Mouse (Mus musculus): ENCODE results near the gene Ints14. TPM values are rescaled to one million over a fixed set of nuclear protein-coding genes. Genes with fewer than 3 reads are reported as not detected.
A peak's percentile ranks its signal among the peaks of the same experiment; 100 is the strongest.

Ints14 gene
- polyA plus RNA-seq (2016; fragmentation: Nextera tagmentation; extraction: Ambion mirVana) = 55.1 and 61.6 TPM in 2 replicates

GRCm38 (mm10) chr9:64960117-64960977, at the start of gene Ints14:
TSS of gene Ints14 (plus strand) at chr9:64960905.
- 5% methylated on average over 29 of the region's 29 CpGs for WGBS
- H3K9me3 ChIP-seq = no peaks in the 10 kb centered on the region
- peaks cover 16% of the 10 kb centered on the region for H3K36me3 ChIP-seq
- H3K27me3 ChIP-seq (replicated peaks) = no peaks in the 10 kb centered on the region
- H3K4me2 ChIP-seq (replicated peaks) = peak within 1 kb of the TSS; percentile 67
- peak within 1 kb of the TSS; percentile 80 for H3K9ac ChIP-seq
- H3K27ac ChIP-seq = peak within 1 kb of the TSS; percentile 51
- peak; percentile 96 for ATAC-seq (ENCODE audit: low FRiP score, low read depth)
- peak within 1 kb of the TSS; percentile 67 for H3K4me3 ChIP-seq
- peaks cover 7% of the 10 kb centered on the region for H3K4me1 ChIP-seq

- ATAC-seq (ENCODE audit: low FRiP score, low read depth) = no peak
- Histone ChIP-seq H3K4me3 (no peak overlapping the region), H3K4me2 (replicated peaks) (no peak overlapping the region), H3K9ac (no peak overlapping the region), H3K36me3 (peaks cover 17% of the 10 kb centered on the region), H3K9me3 (no peaks in the 10 kb centered on the region), H3K27me3 (replicated peaks) (no peaks in the 10 kb centered on the region), H3K4me1 (no peaks in the 10 kb centered on the region), H3K27ac (no peak overlapping the region)
- WGBS = 92% methylated on average over 4 of the region's 4 CpGs
Measured at GRCm38 (mm10) chr9:64913406-64913805, 47.3 kb upstream of the Ints14 start.

GRCm38 (mm10) chr9:64913973-64914372, 46.7 kb upstream of the Ints14 start:
- Histone ChIP-seq H3K4me2 (replicated peaks) (no peak overlapping the region), H3K9me3 (no peaks in the 10 kb centered on the region), H3K27me3 (replicated peaks) (no peaks in the 10 kb centered on the region), H3K36me3 (peaks cover 17% of the 10 kb centered on the region), H3K4me3 (no peak overlapping the region), H3K4me1 (no peaks in the 10 kb centered on the region), H3K9ac (no peak overlapping the region), H3K27ac (no peak overlapping the region)
- no peak for ATAC-seq (ENCODE audit: low FRiP score, low read depth)
- WGBS = 91% methylated on average over 2 of the region's 2 CpGs

- 87% methylated on average over 4 of the region's 4 CpGs for WGBS
- Histone ChIP-seq H3K9me3 (no peaks in the 10 kb centered on the region), H3K27me3 (replicated peaks) (no peaks in the 10 kb centered on the region), H3K4me3 (no peak overlapping the region), H3K4me1 (no peaks in the 10 kb centered on the region), H3K36me3 (peaks cover 17% of the 10 kb centered on the region), H3K4me2 (replicated peaks) (no peak overlapping the region), H3K27ac (no peak overlapping the region), H3K9ac (no peak overlapping the region)
- ATAC-seq (ENCODE audit: low FRiP score, low read depth) = no peak
Measured at GRCm38 (mm10) chr9:64914629-64915028, 46.1 kb upstream of the Ints14 start.

- no peaks in the 10 kb centered on the region for H3K27me3 ChIP-seq (replicated peaks)
- H3K4me3 ChIP-seq = no peak overlapping the region
- no peaks in the 10 kb centered on the region for H3K9me3 ChIP-seq
- no peak for ATAC-seq (ENCODE audit: low FRiP score, low read depth)
- no peak overlapping the region for H3K9ac ChIP-seq
- H3K4me2 ChIP-seq (replicated peaks) = peak overlapping the region; percentile 36
- 50% methylated on average over 16 of the region's 16 CpGs for WGBS
- H3K36me3 ChIP-seq = peaks cover 6% of the 10 kb centered on the region
- H3K27ac ChIP-seq = no peak overlapping the region
- no peaks in the 10 kb centered on the region for H3K4me1 ChIP-seq
Measured at GRCm38 (mm10) chr9:64918560-64918959, 42.1 kb upstream of the Ints14 start.

- Histone ChIP-seq H3K9me3 (no peaks in the 10 kb centered on the region), H3K27me3 (replicated peaks) (no peaks in the 10 kb centered on the region), H3K9ac (no peak overlapping the region), H3K4me1 (no peaks in the 10 kb centered on the region), H3K27ac (no peak overlapping the region), H3K4me3 (no peak overlapping the region), H3K4me2 (replicated peaks) (no peak overlapping the region), H3K36me3 (no peaks in the 10 kb centered on the region)
- no peak for ATAC-seq (ENCODE audit: low FRiP score, low read depth)
- WGBS = 56% methylated on average over 5 of the region's 5 CpGs
Measured at GRCm38 (mm10) chr9:64925771-64926170, 34.9 kb upstream of the Ints14 start.

GRCm38 (mm10) chr9:64926201-64926991, 34.3 kb upstream of the Ints14 start:
- Histone ChIP-seq H3K9ac (no peak overlapping the region), H3K27ac (no peak overlapping the region), H3K27me3 (replicated peaks) (no peaks in the 10 kb centered on the region), H3K9me3 (no peaks in the 10 kb centered on the region), H3K4me3 (no peak overlapping the region), H3K36me3 (no peaks in the 10 kb centered on the region), H3K4me2 (replicated peaks) (no peak overlapping the region), H3K4me1 (no peaks in the 10 kb centered on the region)
- 84% methylated on average over 8 of the region's 8 CpGs for WGBS
- no peak for ATAC-seq (ENCODE audit: low FRiP score, low read depth)

GRCm38 (mm10) chr9:64930256-64930655, 30.4 kb upstream of the Ints14 start:
- Histone ChIP-seq H3K9ac (no peak overlapping the region), H3K4me1 (no peaks in the 10 kb centered on the region), H3K4me2 (replicated peaks) (no peak overlapping the region), H3K27ac (no peak overlapping the region), H3K4me3 (no peak overlapping the region), H3K36me3 (no peaks in the 10 kb centered on the region), H3K27me3 (replicated peaks) (no peaks in the 10 kb centered on the region), H3K9me3 (no peaks in the 10 kb centered on the region)
- no peak for ATAC-seq (ENCODE audit: low FRiP score, low read depth)
- 85% methylated on average over 4 of the region's 4 CpGs for WGBS

GRCm38 (mm10) chr9:64931751-64932610, 28.7 kb upstream of the Ints14 start:
- H3K9me3 ChIP-seq = no peaks in the 10 kb centered on the region
- no peak overlapping the region for H3K9ac ChIP-seq
- H3K36me3 ChIP-seq = no peaks in the 10 kb centered on the region
- H3K27me3 ChIP-seq (replicated peaks) = no peaks in the 10 kb centered on the region
- 79% methylated on average over 7 of the region's 7 CpGs for WGBS
- no peak for ATAC-seq (ENCODE audit: low FRiP score, low read depth)
- no peak overlapping the region for H3K27ac ChIP-seq
- H3K4me1 ChIP-seq = no peaks in the 10 kb centered on the region
- H3K4me3 ChIP-seq = no peak overlapping the region
- H3K4me2 ChIP-seq (replicated peaks) = no peak overlapping the region

- H3K4me3 ChIP-seq = no peak overlapping the region
- ATAC-seq (ENCODE audit: low FRiP score, low read depth) = no peak
- no peaks in the 10 kb centered on the region for H3K4me1 ChIP-seq
- no peaks in the 10 kb centered on the region for H3K9me3 ChIP-seq
- 71% methylated on average over 15 of the region's 15 CpGs for WGBS
- no peak overlapping the region for H3K27ac ChIP-seq
- H3K9ac ChIP-seq = no peak overlapping the region
- H3K36me3 ChIP-seq = no peaks in the 10 kb centered on the region
- H3K4me2 ChIP-seq (replicated peaks) = peak overlapping the region; percentile 31; the same call in 1 of the 2 replicates
- H3K27me3 ChIP-seq (replicated peaks) = no peaks in the 10 kb centered on the region
Measured at GRCm38 (mm10) chr9:64934015-64934754, 26.5 kb upstream of the Ints14 start.

- Histone ChIP-seq H3K4me2 (replicated peaks) (no peak overlapping the region), H3K27me3 (replicated peaks) (no peaks in the 10 kb centered on the region), H3K36me3 (no peaks in the 10 kb centered on the region), H3K4me3 (no peak overlapping the region), H3K27ac (no peak overlapping the region), H3K9ac (no peak overlapping the region), H3K4me1 (no peaks in the 10 kb centered on the region), H3K9me3 (no peaks in the 10 kb centered on the region)
- 6% methylated on average over 6 of the region's 6 CpGs for WGBS
- ATAC-seq (ENCODE audit: low FRiP score, low read depth) = no peak
Measured at GRCm38 (mm10) chr9:64936508-64936907, 24.2 kb upstream of the Ints14 start.
